Mouse (Mus musculus): Measurements from ENCODE around the gene Metrnl. TPM values are rescaled to one million over a fixed set of nuclear protein-coding genes. Genes with fewer than 3 reads are reported as not detected.
A peak's percentile ranks its signal among the peaks of the same experiment; 100 is the strongest.

Gene Metrnl
- polyA plus RNA-seq, 1 experiment from 2014 or later: 9.8 TPM

GRCm38 (mm10) chr11:121688024-121688423 lies 13.3 kb upstream of the Metrnl start:
- no peaks in the 10 kb centered on the region for H3K27me3 ChIP-seq
- H3K4me1 ChIP-seq (replicated peaks): no peaks in the 10 kb centered on the region
- no peaks in the 10 kb centered on the region for H3K36me3 ChIP-seq
- no peak overlapping the region for H3K4me3 ChIP-seq (replicated peaks)
- no peaks in the 10 kb centered on the region for H3K9me3 ChIP-seq
- no peak overlapping the region for H3K9ac ChIP-seq (replicated peaks)
- no peak overlapping the region for H3K27ac ChIP-seq
- ATAC-seq: no peak
- 90% methylated on average over 2 of the region's 2 CpGs for WGBS
- no peak overlapping the region for H3K4me2 ChIP-seq (replicated peaks)

- ATAC-seq: no peak
- no peak overlapping the region for H3K9ac ChIP-seq (replicated peaks)
- no peak overlapping the region for H3K4me3 ChIP-seq (replicated peaks)
- WGBS: 86% methylated on average over 5 of the region's 5 CpGs
- no peak overlapping the region for H3K27ac ChIP-seq
- H3K36me3 ChIP-seq: no peaks in the 10 kb centered on the region
- H3K4me1 ChIP-seq (replicated peaks): no peaks in the 10 kb centered on the region
- no peak overlapping the region for H3K4me2 ChIP-seq (replicated peaks)
- no peaks in the 10 kb centered on the region for H3K9me3 ChIP-seq
- 0 out of 2 replicates have a peak, but pooled peaks cover under 1% of the 10 kb centered on the region for H3K27me3 ChIP-seq
Observed at GRCm38 (mm10) chr11:121695304-121696064, 5.9 kb upstream of the Metrnl start.

GRCm38 (mm10) chr11:121697271-121697670 lies 4.1 kb upstream of the Metrnl start:
- Histone ChIP-seq H3K27ac (no peak overlapping the region), H3K9me3 (no peaks in the 10 kb centered on the region), H3K9ac (replicated peaks) (no peak overlapping the region), H3K36me3 (no peaks in the 10 kb centered on the region), H3K27me3 (peaks cover 18% of the 10 kb centered on the region), H3K4me2 (replicated peaks) (no peak overlapping the region), H3K4me3 (replicated peaks) (no peak overlapping the region), H3K4me1 (replicated peaks) (0 out of 2 replicates have a peak, but pooled peaks cover 7% of the 10 kb centered on the region)
- WGBS: 91% methylated on average over 4 of the region's 4 CpGs
- no peak for ATAC-seq

GRCm38 (mm10) chr11:121698381-121698955 lies 2.9 kb upstream of the Metrnl start:
- Histone ChIP-seq H3K4me1 (replicated peaks) (peaks cover 16% of the 10 kb centered on the region), H3K27ac (no peak overlapping the region), H3K9ac (replicated peaks) (no peak overlapping the region), H3K36me3 (no peaks in the 10 kb centered on the region), H3K9me3 (no peaks in the 10 kb centered on the region), H3K4me2 (replicated peaks) (no peak overlapping the region), H3K4me3 (replicated peaks) (no peak overlapping the region), H3K27me3 (peaks cover 30% of the 10 kb centered on the region)
- ATAC-seq: no peak
- WGBS: 86% methylated on average over 5 of the region's 5 CpGs

- peak overlapping the region; percentile 76 for H3K9ac ChIP-seq (replicated peaks)
- ATAC-seq: peak; percentile 84
- under 1% methylated on average over 69 of the region's 69 CpGs for WGBS
- H3K36me3 ChIP-seq: no peaks in the 10 kb centered on the region
- peak overlapping the region; percentile 72 for H3K4me3 ChIP-seq (replicated peaks)
- H3K4me1 ChIP-seq (replicated peaks): peaks cover 21% of the 10 kb centered on the region
- H3K27ac ChIP-seq: no peak overlapping the region
- H3K4me2 ChIP-seq (replicated peaks): peak overlapping the region; percentile 99
- H3K27me3 ChIP-seq: peaks cover 46% of the 10 kb centered on the region
- H3K9me3 ChIP-seq: no peaks in the 10 kb centered on the region
Observed at GRCm38 (mm10) chr11:121702111-121702894, 959 bp downstream of the Metrnl start.

- H3K9me3 ChIP-seq: no peaks in the 10 kb centered on the region
- no peak overlapping the region for H3K27ac ChIP-seq
- peaks cover 46% of the 10 kb centered on the region for H3K27me3 ChIP-seq
- H3K4me2 ChIP-seq (replicated peaks): peak overlapping the region; percentile 99
- peak overlapping the region; percentile 72 for H3K4me3 ChIP-seq (replicated peaks)
- no peaks in the 10 kb centered on the region for H3K36me3 ChIP-seq
- peak; percentile 55 for ATAC-seq
- WGBS: under 1% methylated on average over 40 of the region's 40 CpGs
- peak overlapping the region; percentile 76 for H3K9ac ChIP-seq (replicated peaks)
- peaks cover 21% of the 10 kb centered on the region for H3K4me1 ChIP-seq (replicated peaks)
Observed at GRCm38 (mm10) chr11:121702895-121703618, 1.7 kb downstream of the Metrnl start.

GRCm38 (mm10) chr11:121703619-121704215 lies 2.4 kb downstream of the Metrnl start:
- no peaks in the 10 kb centered on the region for H3K9me3 ChIP-seq
- peak overlapping the region; percentile 72 for H3K4me3 ChIP-seq (replicated peaks)
- WGBS: 15% methylated on average over 16 of the region's 16 CpGs
- peaks cover 46% of the 10 kb centered on the region for H3K27me3 ChIP-seq
- peak overlapping the region; percentile 76 for H3K9ac ChIP-seq (replicated peaks)
- no peak overlapping the region for H3K27ac ChIP-seq
- H3K4me2 ChIP-seq (replicated peaks): peak overlapping the region; percentile 99
- H3K36me3 ChIP-seq: no peaks in the 10 kb centered on the region
- H3K4me1 ChIP-seq (replicated peaks): peaks cover 21% of the 10 kb centered on the region
- ATAC-seq: no peak

GRCm38 (mm10) chr11:121706521-121707005 lies 5.2 kb downstream of the Metrnl start:
- Histone ChIP-seq H3K4me3 (replicated peaks) (no peak overlapping the region), H3K9ac (replicated peaks) (no peak overlapping the region), H3K36me3 (no peaks in the 10 kb centered on the region), H3K27ac (no peak overlapping the region), H3K27me3 (peaks cover 34% of the 10 kb centered on the region), H3K9me3 (no peaks in the 10 kb centered on the region), H3K4me1 (replicated peaks) (peaks cover 21% of the 10 kb centered on the region), H3K4me2 (replicated peaks) (no peak overlapping the region)
- 49% methylated on average over 7 of the region's 7 CpGs for WGBS
- no peak for ATAC-seq

- Histone ChIP-seq H3K4me3 (replicated peaks) (no peak overlapping the region), H3K27me3 (peaks cover 7% of the 10 kb centered on the region), H3K36me3 (no peaks in the 10 kb centered on the region), H3K9me3 (no peaks in the 10 kb centered on the region), H3K27ac (no peak overlapping the region), H3K4me2 (replicated peaks) (no peak overlapping the region), H3K4me1 (replicated peaks) (no peaks in the 10 kb centered on the region), H3K9ac (replicated peaks) (no peak overlapping the region)
- ATAC-seq: no peak
- WGBS: 88% methylated on average over 4 of the region's 4 CpGs
Observed at GRCm38 (mm10) chr11:121709278-121709677, 7.9 kb downstream of the Metrnl start.

GRCm38 (mm10) chr11:121710245-121710644 lies 8.9 kb downstream of the Metrnl start:
- no peaks in the 10 kb centered on the region for H3K36me3 ChIP-seq
- no peaks in the 10 kb centered on the region for H3K27me3 ChIP-seq
- H3K9ac ChIP-seq (replicated peaks): no peak overlapping the region
- H3K27ac ChIP-seq: no peak overlapping the region
- 95% methylated on average over 5 of the region's 5 CpGs for WGBS
- no peak overlapping the region for H3K4me3 ChIP-seq (replicated peaks)
- no peaks in the 10 kb centered on the region for H3K9me3 ChIP-seq
- ATAC-seq: no peak
- no peak overlapping the region for H3K4me2 ChIP-seq (replicated peaks)
- H3K4me1 ChIP-seq (replicated peaks): no peaks in the 10 kb centered on the region

- Histone ChIP-seq H3K27me3 (no peaks in the 10 kb centered on the region), H3K4me2 (replicated peaks) (no peak overlapping the region), H3K9me3 (no peaks in the 10 kb centered on the region), H3K4me1 (replicated peaks) (no peaks in the 10 kb centered on the region), H3K4me3 (replicated peaks) (no peak overlapping the region), H3K36me3 (no peaks in the 10 kb centered on the region), H3K27ac (no peak overlapping the region), H3K9ac (replicated peaks) (no peak overlapping the region)
- ATAC-seq: no peak
- WGBS: 88% methylated on average over 6 of the region's 6 CpGs
Observed at GRCm38 (mm10) chr11:121712987-121713386, 11.6 kb downstream of the Metrnl start.

Measured in midbrain, embryonic 13.5 days (tissue).